Mouse (Mus musculus) heart, postnatal 0 days (tissue): Measurements from ENCODE around the gene Brk1. TPM values are rescaled to one million over a fixed set of nuclear protein-coding genes. Genes with fewer than 3 reads are reported as not detected.

ENCODE experiments used
- ATAC-seq: fragments of 200-750 bp; cut with Nextera tagmentation; 2 replicates; pipeline ENCODE4 v1.8.0; 2017; ENCODE audit warnings: low read depth, moderate number of reproducible peaks, moderate library complexity; ENCODE audit not compliant: insufficient read depth
- DNase-seq: peaks from one replicate; pipeline ENCODE4 v3.0.0-alpha.2; 2016; ENCODE audit warnings: low spot score
- H3K27ac ChIP-seq: fragments of 300-500 bp; sonication (generic); 2 replicates; pipeline ENCODE4 v1.5.1; 2014; ENCODE audit warnings: low read depth, mild to moderate bottlenecking
- H3K27me3 ChIP-seq: fragments of 300-500 bp; sonication (generic); 2 replicates; pipeline ENCODE4 v1.6.1; 2014; ENCODE audit warnings: low read length, mixed read lengths; ENCODE audit not compliant: control insufficient read depth, insufficient read depth
- H3K36me3 ChIP-seq: fragments of 300-500 bp; sonication (generic); replicated peaks from 2 replicates; pipeline ENCODE4 v1.6.1; 2014; ENCODE audit warnings: low read length, mixed read lengths; ENCODE audit not compliant: control insufficient read depth, insufficient read depth
- H3K4me1 ChIP-seq: fragments of 300-500 bp; sonication (generic); 2 replicates; pipeline ENCODE4 v1.6.1; 2014; ENCODE audit warnings: antibody characterized with exemption; ENCODE audit not compliant: control insufficient read depth, insufficient read depth
- H3K4me2 ChIP-seq: fragments of 300-500 bp; sonication (generic); 2 replicates; pipeline ENCODE4 v1.6.1; 2014; ENCODE audit warnings: low read depth, mild to moderate bottlenecking, low read length, moderate library complexity
- H3K4me3 ChIP-seq: fragments of 300-500 bp; sonication (generic); 2 replicates; pipeline ENCODE4 v1.5.1; 2014; ENCODE audit warnings: low read depth, low read length
- H3K9ac ChIP-seq: fragments of 300-500 bp; sonication (generic); replicated peaks from 2 replicates; pipeline ENCODE4 v1.6.1; 2014; ENCODE audit warnings: low read depth, low read length, mixed read lengths
- H3K9me3 ChIP-seq: fragments of 300-500 bp; sonication (generic); replicated peaks from 2 replicates; pipeline ENCODE4 v1.6.1; 2016; ENCODE audit warnings: low read length; ENCODE audit not compliant: control insufficient read depth
- CTCF ChIP-seq: IDR thresholded peaks from 2 replicates; pipeline ENCODE4 v1.5.1; 2016; ENCODE audit warnings: antibody characterized with exemption, control low read depth, low read depth
- EP300 ChIP-seq: IDR thresholded peaks from 2 replicates; pipeline ENCODE4 v1.6.1; 2016; ENCODE audit warnings: antibody characterized with exemption, low read depth
- WGBS: fragments of 180-500 bp; shearing (Covaris S2); extraction: QIAGEN DNeasy Blood & Tissue Kit; methylation state at CpG from one replicate; pipeline ENCODE4 v1.1.7; 2014; 5-methylcytosine and 5-hydroxymethylcytosine counted together
- polyA plus RNA-seq: library from polyadenylated mRNA; unstranded; fragments of >200 nt; fragmentation: Nextera tagmentation; extraction: Ambion mirVana; gene quantifications from 2 replicates; pipeline ENCODE4 v1.2.1, GENCODE M21; 2015
- total RNA-seq: library from RNA; depleted of rRNA; stranded (reverse); fragments of >200 nt; gene quantifications from 2 replicates; pipeline ENCODE4 v1.2.3, GENCODE M21; 2014; ENCODE audit warnings: low replicate concordance; rRNA removed

The Brk1 gene
- 174 and 265 TPM in 2 replicates for total RNA-seq
- polyA plus RNA-seq: 169 and 173 TPM in 2 replicates

GRCm38 (mm10) chr6:113604432-113605223 is at the start of gene Brk1:
TSS of gene Brk1 (plus strand) at chr6:113604772.
- peak within 1 kb of the TSS; percentile 82 for H3K27ac ChIP-seq
- 0 out of 2 replicates have a peak, but pooled peaks cover 11% of the 10 kb centered on the region for H3K36me3 ChIP-seq
- H3K4me3 ChIP-seq: peak within 1 kb of the TSS; percentile 65
- peak within 1 kb of the TSS; percentile 63 for H3K4me2 ChIP-seq
- DNase-seq (peak; percentile 87), ATAC-seq (peak; percentile 95)
- peak; percentile 47 for TF ChIP-seq CTCF
- TF ChIP-seq EP300: no peak
- H3K9me3 ChIP-seq: no peaks in the 10 kb centered on the region
- H3K9ac ChIP-seq: peak within 1 kb of the TSS; percentile 74
- H3K27me3 ChIP-seq: no peaks in the 10 kb centered on the region
- WGBS: under 1% methylated on average over 63 of the region's 65 CpGs
- peaks cover 18% of the 10 kb centered on the region; the same call in 1 of the 2 replicates for H3K4me1 ChIP-seq

GRCm38 (mm10) chr6:113559736-113560135 is 44.8 kb upstream of the Brk1 start:
- Histone ChIP-seq H3K27ac (no peak overlapping the region), H3K36me3 (peaks cover 15% of the 10 kb centered on the region; the same call in 1 of the 2 replicates), H3K9me3 (no peaks in the 10 kb centered on the region), H3K9ac (no peak overlapping the region), H3K4me1 (no peaks in the 10 kb centered on the region), H3K4me3 (no peak overlapping the region), H3K27me3 (no peaks in the 10 kb centered on the region), H3K4me2 (no peak overlapping the region)
- WGBS: 87% methylated on average over 6 of the region's 6 CpGs
- DNase-seq (no peak), ATAC-seq (no peak)
- no peak for TF ChIP-seq CTCF
- no peak for TF ChIP-seq EP300

- no peak overlapping the region for H3K4me3 ChIP-seq
- no peak for TF ChIP-seq CTCF
- TF ChIP-seq EP300: no peak
- no peak for ATAC-seq
- H3K27ac ChIP-seq: no peak overlapping the region
- 65% methylated on average over 1 of the region's 1 CpGs for WGBS
- no peaks in the 10 kb centered on the region for H3K4me1 ChIP-seq
- peak; percentile 8 for DNase-seq
- H3K9me3 ChIP-seq: no peaks in the 10 kb centered on the region
- H3K4me2 ChIP-seq: no peak overlapping the region
- H3K9ac ChIP-seq: no peak overlapping the region
- no peaks in the 10 kb centered on the region for H3K27me3 ChIP-seq
- H3K36me3 ChIP-seq: peaks cover 30% of the 10 kb centered on the region; the same call in 1 of the 2 replicates
Observed at GRCm38 (mm10) chr6:113564557-113564956, 40.0 kb upstream of the Brk1 start.

GRCm38 (mm10) chr6:113576044-113576443 is 28.5 kb upstream of the Brk1 start:
- no peak overlapping the region for H3K27ac ChIP-seq
- no peaks in the 10 kb centered on the region for H3K9me3 ChIP-seq
- H3K4me3 ChIP-seq: no peak overlapping the region
- no peak for ATAC-seq
- H3K27me3 ChIP-seq: no peaks in the 10 kb centered on the region
- H3K36me3 ChIP-seq: peaks cover 21% of the 10 kb centered on the region; the same call in 1 of the 2 replicates
- no peak overlapping the region for H3K9ac ChIP-seq
- H3K4me2 ChIP-seq: no peak overlapping the region
- TF ChIP-seq CTCF: no peak
- TF ChIP-seq EP300: no peak
- H3K4me1 ChIP-seq: no peaks in the 10 kb centered on the region
- DNase-seq: no peak
- WGBS: 97% methylated on average over 6 of the region's 6 CpGs

- H3K9me3 ChIP-seq: no peaks in the 10 kb centered on the region
- H3K9ac ChIP-seq: no peak overlapping the region
- no peaks in the 10 kb centered on the region for H3K4me1 ChIP-seq
- no peak overlapping the region for H3K4me3 ChIP-seq
- H3K36me3 ChIP-seq: peaks cover 20% of the 10 kb centered on the region; the same call in 1 of the 2 replicates
- H3K27ac ChIP-seq: no peak overlapping the region
- no peaks in the 10 kb centered on the region for H3K27me3 ChIP-seq
- DNase-seq (no peak), ATAC-seq (no peak)
- H3K4me2 ChIP-seq: no peak overlapping the region
- TF ChIP-seq CTCF: no peak
- WGBS: 93% methylated on average over 3 of the region's 3 CpGs
Observed at GRCm38 (mm10) chr6:113579306-113579705, 25.3 kb upstream of the Brk1 start.
